Mouse (Mus musculus) stomach, postnatal 0 days (tissue): ENCODE data around the gene Cux2. TPM values are rescaled to one million over a fixed set of nuclear protein-coding genes. Genes with fewer than 3 reads are reported as not detected.

Source experiments
- ATAC-seq: fragments of 200-750 bp; cut with Nextera tagmentation; 2 replicates; pipeline ENCODE4 v1.8.0; 2017; ENCODE audit not compliant: low FRiP score, low TSS enrichment
- DNase-seq: peaks from one replicate; pipeline ENCODE4 v3.0.0-alpha.2; 2016; ENCODE audit warnings: low spot score
- H3K27ac ChIP-seq: fragments of 300-500 bp; sonication (generic); replicated peaks from 2 replicates; pipeline ENCODE4 v1.5.1; 2014; ENCODE audit warnings: mild to moderate bottlenecking, control low read depth
- H3K27me3 ChIP-seq: fragments of 300-500 bp; sonication (generic); 2 replicates; pipeline ENCODE4 v1.6.1; 2014; ENCODE audit warnings: low read length; ENCODE audit not compliant: control insufficient read depth, insufficient read depth
- H3K36me3 ChIP-seq: fragments of 300-500 bp; sonication (generic); 2 replicates; pipeline ENCODE4 v1.6.1; 2014; ENCODE audit warnings: low read length, mixed read lengths; ENCODE audit not compliant: control insufficient read depth, insufficient read depth
- H3K4me1 ChIP-seq: fragments of 300-500 bp; sonication (generic); replicated peaks from 2 replicates; pipeline ENCODE4 v1.6.1; 2014; ENCODE audit warnings: antibody characterized with exemption; ENCODE audit not compliant: control insufficient read depth, insufficient read depth
- H3K4me2 ChIP-seq: fragments of 300-500 bp; sonication (generic); replicated peaks from 2 replicates; pipeline ENCODE4 v1.6.1; 2014; ENCODE audit warnings: low read depth, mild to moderate bottlenecking, control low read depth, moderate library complexity
- H3K4me3 ChIP-seq: fragments of 300-500 bp; sonication (generic); 2 replicates; pipeline ENCODE4 v1.5.1; 2014; ENCODE audit warnings: low read depth, low read length, control low read depth
- H3K9ac ChIP-seq: fragments of 300-500 bp; sonication (generic); 2 replicates; pipeline ENCODE4 v1.6.1; 2014; ENCODE audit warnings: mild to moderate bottlenecking, low read length, control low read depth, mixed read lengths
- H3K9me3 ChIP-seq: fragments of 300-500 bp; sonication (generic); 2 replicates; pipeline ENCODE4 v1.6.1; 2016; ENCODE audit warnings: low read length; ENCODE audit not compliant: control insufficient read depth
- CTCF ChIP-seq: IDR thresholded peaks from 2 replicates; pipeline ENCODE4 v1.5.1; 2016; ENCODE audit warnings: antibody characterized with exemption, low read depth, mild to moderate bottlenecking, moderate library complexity
- EP300 ChIP-seq: optimal IDR thresholded peaks from 2 replicates; pipeline ENCODE3; 2016; ENCODE audit warnings: antibody characterized with exemption
- WGBS: fragments of 180-500 bp; shearing (Covaris S2); extraction: QIAGEN DNeasy Blood & Tissue Kit; methylation state at CpG from one replicate; pipeline ENCODE4 v1.1.7; 2014; 5-methylcytosine and 5-hydroxymethylcytosine counted together
- polyA plus RNA-seq: library from polyadenylated mRNA; unstranded; fragments of >200 nt; fragmentation: Nextera tagmentation; extraction: Ambion mirVana; gene quantifications from 2 replicates; pipeline ENCODE4 v1.2.1, GENCODE M21; 2015

The Cux2 gene
- polyA plus RNA-seq, 1 experiment from 2014 or later = 1.2 TPM

DNA sequence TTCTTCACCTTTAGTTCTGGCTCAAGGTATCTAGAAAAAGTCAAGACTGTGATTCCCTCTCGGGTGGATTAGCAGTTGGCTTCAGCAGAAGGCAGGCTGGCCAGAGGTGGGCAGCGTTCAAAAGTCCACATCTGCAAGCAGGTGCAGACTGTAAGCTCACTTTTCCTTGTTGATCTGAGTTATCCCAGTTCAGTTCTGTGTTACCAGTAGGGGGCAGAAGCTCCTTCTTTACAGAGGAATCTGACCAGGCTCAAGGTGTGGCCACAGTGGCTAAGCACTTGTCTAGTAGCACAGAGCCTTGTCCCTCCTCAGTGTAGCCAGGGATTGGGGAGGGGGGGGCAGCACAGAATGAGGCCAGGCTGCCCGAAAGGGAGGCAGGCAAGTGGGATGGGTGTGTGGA lies 234.8 kb downstream of the Cux2 start:
- no peaks in the 10 kb centered on the region for H3K27me3 ChIP-seq
- H3K4me2 ChIP-seq = no peak overlapping the region
- peak; percentile 64 for ATAC-seq
- H3K4me3 ChIP-seq = no peak overlapping the region
- H3K27ac ChIP-seq = no peak overlapping the region
- WGBS = 56% methylated on average over 3 of the region's 3 CpGs
- H3K4me1 ChIP-seq = no peaks in the 10 kb centered on the region
- no peak overlapping the region for H3K9ac ChIP-seq
- H3K36me3 ChIP-seq = peaks cover 47% of the 10 kb centered on the region
- no peak for TF ChIP-seq EP300
- peak; percentile 85 for TF ChIP-seq CTCF
- peak; percentile 50 for DNase-seq
- no peaks in the 10 kb centered on the region for H3K9me3 ChIP-seq

DNA sequence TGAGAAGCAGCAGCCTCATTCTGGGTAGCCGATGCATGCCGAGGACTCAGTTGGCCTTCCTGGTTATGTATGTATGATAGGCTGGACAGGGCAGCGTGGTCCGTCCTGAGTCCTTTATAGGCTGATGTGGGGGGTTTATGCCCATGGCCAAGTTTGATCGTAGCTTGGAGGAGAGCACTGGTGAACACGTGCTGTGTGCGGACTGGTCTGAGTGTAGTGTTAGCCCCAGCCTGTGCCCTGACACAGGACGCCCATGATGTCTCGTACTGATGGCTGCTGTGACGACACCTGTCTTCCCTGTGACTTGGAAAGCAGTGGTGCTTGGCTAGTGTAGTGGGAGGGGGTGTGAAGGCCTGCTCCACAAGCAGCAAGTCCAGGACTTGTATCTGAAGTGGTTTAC lies 236.2 kb downstream of the Cux2 start:
- Histone ChIP-seq H3K9ac (no peak overlapping the region), H3K27ac (peak overlapping the region; percentile 40; the same call in 1 of the 2 replicates), H3K9me3 (no peaks in the 10 kb centered on the region), H3K4me2 (no peak overlapping the region), H3K4me3 (no peak overlapping the region), H3K27me3 (no peaks in the 10 kb centered on the region), H3K36me3 (peaks cover 43% of the 10 kb centered on the region), H3K4me1 (no peaks in the 10 kb centered on the region)
- ATAC-seq (no peak), DNase-seq (no peak)
- no peak for TF ChIP-seq CTCF
- no peak for TF ChIP-seq EP300
- 93% methylated on average over 10 of the region's 10 CpGs for WGBS

DNA sequence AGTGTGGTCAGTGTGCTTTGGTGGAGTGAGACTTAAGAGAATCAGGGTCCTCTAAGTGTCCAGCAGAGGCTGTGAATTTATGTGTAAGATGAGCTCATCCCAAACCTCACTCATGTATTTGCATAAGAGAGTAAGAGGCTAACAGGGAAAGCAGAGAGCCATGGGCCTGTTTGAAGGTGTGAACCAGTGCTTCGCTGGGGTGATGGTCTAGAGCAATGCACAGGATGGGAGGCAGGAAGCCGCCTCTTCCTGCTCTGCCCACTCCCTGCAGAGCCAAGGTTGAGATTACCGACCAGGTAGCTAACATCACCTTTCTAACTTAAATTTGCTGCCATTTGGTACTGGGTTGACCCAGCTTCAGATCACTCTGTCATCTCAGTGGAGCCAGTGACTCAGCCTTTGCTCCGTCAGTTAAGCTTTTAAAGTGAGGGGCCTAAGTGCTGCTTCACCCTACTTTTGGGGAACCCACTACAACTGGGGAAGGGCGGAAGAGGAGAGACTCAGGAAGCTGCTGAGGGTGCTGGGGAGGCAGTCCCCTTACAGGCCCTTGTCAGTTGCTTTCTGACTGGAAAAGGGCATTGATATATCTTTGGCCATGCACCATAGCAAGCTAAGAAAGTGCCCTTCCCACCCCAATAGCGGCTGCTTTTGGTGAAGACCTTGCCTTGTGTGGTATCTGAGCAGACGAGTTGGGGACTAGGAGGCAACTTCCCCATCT lies 237.2 kb downstream of the Cux2 start:
- Histone ChIP-seq H3K4me3 (no peak overlapping the region), H3K9ac (no peak overlapping the region), H3K9me3 (no peaks in the 10 kb centered on the region), H3K27me3 (no peaks in the 10 kb centered on the region), H3K27ac (no peak overlapping the region), H3K4me2 (no peak overlapping the region), H3K36me3 (peaks cover 33% of the 10 kb centered on the region), H3K4me1 (no peaks in the 10 kb centered on the region)
- 80% methylated on average over 7 of the region's 7 CpGs for WGBS
- DNase-seq (no peak), ATAC-seq (no peak)
- no peak for TF ChIP-seq CTCF

GRCm38 (mm10) chr5:121811485-121811931 lies 238.4 kb downstream of the Cux2 start:
- no peak for DNase-seq
- Histone ChIP-seq H3K4me3 (no peak overlapping the region), H3K27me3 (no peaks in the 10 kb centered on the region), H3K4me2 (no peak overlapping the region), H3K9me3 (no peaks in the 10 kb centered on the region), H3K4me1 (no peaks in the 10 kb centered on the region), H3K9ac (no peak overlapping the region), H3K27ac (no peak overlapping the region), H3K36me3 (peaks cover 21% of the 10 kb centered on the region)
- TF ChIP-seq CTCF (no peak), EP300 (no peak)
- no peak for ATAC-seq
- 73% methylated on average over 5 of the region's 5 CpGs for WGBS

GRCm38 (mm10) chr5:121810331-121811151 lies 239.4 kb downstream of the Cux2 start:
- Histone ChIP-seq H3K4me2 (no peak overlapping the region), H3K9me3 (no peaks in the 10 kb centered on the region), H3K27ac (no peak overlapping the region), H3K36me3 (peaks cover 18% of the 10 kb centered on the region), H3K9ac (no peak overlapping the region), H3K4me1 (no peaks in the 10 kb centered on the region), H3K4me3 (no peak overlapping the region), H3K27me3 (no peaks in the 10 kb centered on the region)
- ATAC-seq (peak; percentile 10; the same call in 1 of the 2 replicates), DNase-seq (no peak)
- TF ChIP-seq CTCF (no peak), EP300 (no peak)
- WGBS = 85% methylated on average over 17 of the region's 17 CpGs

DNA sequence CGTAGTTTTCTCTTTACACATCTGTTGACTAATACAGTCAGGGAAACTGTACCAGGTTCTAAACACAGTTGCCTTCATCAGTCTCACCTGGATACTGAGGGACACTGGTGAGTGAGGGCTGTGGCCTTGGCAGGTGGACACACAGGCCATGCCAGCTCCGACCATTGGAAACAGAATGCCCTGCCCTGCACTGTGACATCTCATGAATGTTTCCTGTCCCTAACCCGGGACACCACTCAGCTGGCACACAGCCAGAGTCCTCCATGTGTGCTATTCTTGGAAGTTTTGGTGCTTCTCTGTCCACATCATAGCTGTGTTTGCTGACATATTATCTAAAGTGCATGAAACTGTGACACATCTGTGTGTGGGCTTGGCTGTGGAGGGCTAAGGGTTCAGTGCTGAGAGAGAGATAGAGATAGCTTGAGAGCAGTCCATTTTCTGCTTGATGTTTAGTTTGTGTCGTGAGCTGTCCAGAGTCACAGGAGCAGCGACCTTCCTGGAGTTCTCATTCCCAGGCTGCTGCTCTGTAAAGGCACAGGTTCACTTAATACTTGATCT lies 240.2 kb downstream of the Cux2 start:
- H3K4me1 ChIP-seq = no peaks in the 10 kb centered on the region
- no peak overlapping the region for H3K27ac ChIP-seq
- ATAC-seq (no peak), DNase-seq (no peak)
- H3K36me3 ChIP-seq = peaks cover 18% of the 10 kb centered on the region
- 55% methylated on average over 5 of the region's 5 CpGs for WGBS
- no peak overlapping the region for H3K9ac ChIP-seq
- H3K9me3 ChIP-seq = no peaks in the 10 kb centered on the region
- H3K27me3 ChIP-seq = no peaks in the 10 kb centered on the region
- TF ChIP-seq CTCF = no peak
- TF ChIP-seq EP300 = no peak
- H3K4me3 ChIP-seq = no peak overlapping the region
- no peak overlapping the region for H3K4me2 ChIP-seq
